Mouse (Mus musculus): ENCODE measurements around the gene Kcnk1. TPM values are rescaled to one million over a fixed set of nuclear protein-coding genes. Genes with fewer than 3 reads are reported as not detected.

Gene Kcnk1
- 18.7 and 20.5 TPM in 2 replicates for polyA plus RNA-seq (2015; fragmentation: Nextera tagmentation; extraction: Ambion mirVana)

GRCm38 (mm10) chr8:125995101-125995986 is at the start of gene Kcnk1:
Gene Kcnk1 (plus strand): TSS chr8:125995170.
- H3K4me1 ChIP-seq (replicated peaks; ENCODE audit: control insufficient read depth, insufficient read depth, low read length), result peaks cover 21% of the 10 kb centered on the region
- WGBS, result 1% methylated on average over 73 of the region's 73 CpGs
- peak within 1 kb of the TSS; percentile 67 for H3K4me3 ChIP-seq (replicated peaks; ENCODE audit: low read length)
- peak; percentile 80 for ATAC-seq
- H3K27ac ChIP-seq (ENCODE audit: low read length), result peak within 1 kb of the TSS; percentile 42
- no peaks in the 10 kb centered on the region for H3K9me3 ChIP-seq (ENCODE audit: control insufficient read depth, low read length)
- no peaks in the 10 kb centered on the region for H3K36me3 ChIP-seq (ENCODE audit: control insufficient read depth, insufficient read depth)
- peak within 1 kb of the TSS; percentile 67 for H3K4me2 ChIP-seq (ENCODE audit: low read length)
- peaks cover 17% of the 10 kb centered on the region; the same call in 1 of the 2 replicates for H3K27me3 ChIP-seq (replicated peaks; ENCODE audit: control insufficient read depth, insufficient read depth, low read length)
- H3K9ac ChIP-seq (replicated peaks; ENCODE audit: low read depth, low read length), result peak within 1 kb of the TSS; percentile 76

DNA sequence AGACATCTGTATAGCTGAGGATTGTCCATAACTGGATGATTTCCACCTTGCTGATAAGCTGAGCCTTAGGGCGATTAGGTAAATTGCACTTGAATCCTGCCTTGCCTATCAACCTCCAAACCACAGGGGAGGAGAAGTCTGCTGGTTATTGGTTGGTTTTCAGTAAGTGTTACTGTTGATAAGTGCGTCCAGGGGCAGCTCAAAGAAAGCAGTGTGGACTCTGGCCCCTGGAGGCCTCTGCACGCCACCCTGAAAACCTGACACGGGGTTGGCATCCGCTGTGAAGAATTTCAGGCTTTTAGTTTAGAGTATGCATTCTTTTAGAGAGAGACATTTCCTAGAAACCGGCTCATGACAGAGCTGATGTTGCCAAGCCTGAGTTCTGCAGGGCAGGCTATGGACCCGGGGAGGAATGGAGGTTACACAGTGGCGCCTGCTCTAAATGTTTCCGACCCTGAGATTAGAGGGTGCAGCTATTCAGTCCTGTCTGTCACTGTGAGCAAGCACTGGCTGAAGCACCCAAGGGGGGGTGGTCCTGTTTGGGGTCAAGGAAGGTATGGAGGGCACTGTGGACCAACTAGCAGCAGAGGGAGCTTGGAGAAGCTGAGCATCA is 46.2 kb upstream of the Kcnk1 start:
- no peaks in the 10 kb centered on the region for H3K36me3 ChIP-seq (ENCODE audit: control insufficient read depth, insufficient read depth)
- no peaks in the 10 kb centered on the region for H3K9me3 ChIP-seq (ENCODE audit: control insufficient read depth, low read length)
- H3K4me2 ChIP-seq (ENCODE audit: low read length), result no peak overlapping the region
- ATAC-seq, result no peak
- no peak overlapping the region for H3K9ac ChIP-seq (replicated peaks; ENCODE audit: low read depth, low read length)
- WGBS, result 85% methylated on average over 9 of the region's 9 CpGs
- no peak overlapping the region for H3K27ac ChIP-seq (ENCODE audit: low read length)
- no peaks in the 10 kb centered on the region for H3K27me3 ChIP-seq (replicated peaks; ENCODE audit: control insufficient read depth, insufficient read depth, low read length)
- no peaks in the 10 kb centered on the region for H3K4me1 ChIP-seq (replicated peaks; ENCODE audit: control insufficient read depth, insufficient read depth, low read length)
- H3K4me3 ChIP-seq (replicated peaks; ENCODE audit: low read length), result no peak overlapping the region

DNA sequence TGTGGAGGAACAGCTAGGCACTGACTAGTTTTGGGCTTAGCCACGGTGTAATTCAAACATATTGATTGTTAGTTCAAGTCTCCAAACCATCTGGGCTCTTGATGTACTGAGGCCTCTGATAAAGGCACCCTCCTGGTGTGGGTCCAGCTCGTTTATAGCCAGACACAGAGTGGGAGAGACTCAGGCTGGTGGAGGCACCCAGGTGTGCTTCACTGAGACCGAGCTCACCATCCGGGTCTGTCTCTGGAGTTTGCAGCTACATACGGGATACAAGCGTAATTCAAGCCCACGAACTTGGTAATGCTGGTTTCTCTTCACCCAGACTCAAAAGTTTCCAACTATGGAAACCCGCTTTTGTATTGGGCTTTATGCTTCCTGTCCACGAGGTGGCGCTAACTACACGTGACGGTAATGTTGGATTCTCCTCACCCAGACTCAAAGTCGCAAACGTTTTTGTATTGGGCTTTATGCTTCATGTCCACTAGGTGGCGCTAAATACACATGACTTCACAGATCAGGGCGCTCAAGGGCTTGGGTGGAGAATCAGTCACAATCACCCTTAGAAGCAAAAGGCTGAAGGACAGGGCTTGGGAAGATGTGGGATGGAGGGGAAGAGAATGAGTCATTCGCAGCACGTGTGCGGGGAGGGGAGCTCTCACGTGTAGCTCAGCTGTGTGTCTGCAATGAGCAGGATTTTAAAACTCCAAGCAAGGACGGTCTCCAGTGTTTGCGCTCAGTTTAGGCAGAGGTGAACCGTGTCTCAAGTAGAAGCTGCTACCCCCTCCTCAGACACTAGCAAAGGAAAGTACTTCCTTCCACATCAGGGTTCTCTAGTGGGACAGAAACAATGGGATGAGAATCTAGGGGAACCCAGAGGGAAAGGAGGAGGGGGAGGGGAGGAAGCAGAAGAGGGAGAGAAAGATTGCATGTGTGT is 44.7 kb upstream of the Kcnk1 start:
- no peaks in the 10 kb centered on the region for H3K36me3 ChIP-seq (ENCODE audit: control insufficient read depth, insufficient read depth)
- H3K9me3 ChIP-seq (ENCODE audit: control insufficient read depth, low read length), result no peaks in the 10 kb centered on the region
- no peaks in the 10 kb centered on the region for H3K4me1 ChIP-seq (replicated peaks; ENCODE audit: control insufficient read depth, insufficient read depth, low read length)
- WGBS, result 23% methylated on average over 23 of the region's 23 CpGs
- no peak overlapping the region for H3K4me3 ChIP-seq (replicated peaks; ENCODE audit: low read length)
- no peak overlapping the region for H3K9ac ChIP-seq (replicated peaks; ENCODE audit: low read depth, low read length)
- H3K27ac ChIP-seq (ENCODE audit: low read length), result no peak overlapping the region
- H3K4me2 ChIP-seq (ENCODE audit: low read length), result no peak overlapping the region
- H3K27me3 ChIP-seq (replicated peaks; ENCODE audit: control insufficient read depth, insufficient read depth, low read length), result no peaks in the 10 kb centered on the region
- peak; percentile 95 for ATAC-seq

GRCm38 (mm10) chr8:125955671-125956070 is 39.3 kb upstream of the Kcnk1 start:
- no peak for ATAC-seq
- WGBS, result 10% methylated on average over 11 of the region's 11 CpGs
- Histone ChIP-seq H3K9ac (replicated peaks; ENCODE audit: low read depth, low read length) (no peak overlapping the region), H3K4me1 (replicated peaks; ENCODE audit: control insufficient read depth, insufficient read depth, low read length) (no peaks in the 10 kb centered on the region), H3K4me2 (ENCODE audit: low read length) (peak overlapping the region; percentile 22; the same call in 1 of the 2 replicates), H3K36me3 (ENCODE audit: control insufficient read depth, insufficient read depth) (no peaks in the 10 kb centered on the region), H3K27me3 (replicated peaks; ENCODE audit: control insufficient read depth, insufficient read depth, low read length) (no peaks in the 10 kb centered on the region), H3K9me3 (ENCODE audit: control insufficient read depth, low read length) (peaks cover under 1% of the 10 kb centered on the region), H3K27ac (ENCODE audit: low read length) (no peak overlapping the region), H3K4me3 (replicated peaks; ENCODE audit: low read length) (no peak overlapping the region)

GRCm38 (mm10) chr8:125956796-125957195 is 38.2 kb upstream of the Kcnk1 start:
- no peak overlapping the region for H3K27ac ChIP-seq (ENCODE audit: low read length)

GRCm38 (mm10) chr8:125957226-125957993 is 37.6 kb upstream of the Kcnk1 start:
- Histone ChIP-seq H3K9ac (replicated peaks; ENCODE audit: low read depth, low read length) (no peak overlapping the region), H3K9me3 (ENCODE audit: control insufficient read depth, low read length) (peaks cover 6% of the 10 kb centered on the region), H3K36me3 (ENCODE audit: control insufficient read depth, insufficient read depth) (no peaks in the 10 kb centered on the region), H3K27ac (ENCODE audit: low read length) (no peak overlapping the region), H3K4me3 (replicated peaks; ENCODE audit: low read length) (no peak overlapping the region), H3K27me3 (replicated peaks; ENCODE audit: control insufficient read depth, insufficient read depth, low read length) (0 out of 2 replicates have a peak, but pooled peaks cover 4% of the 10 kb centered on the region), H3K4me1 (replicated peaks; ENCODE audit: control insufficient read depth, insufficient read depth, low read length) (no peaks in the 10 kb centered on the region), H3K4me2 (ENCODE audit: low read length) (no peak overlapping the region)
- no peak for ATAC-seq
- 78% methylated on average over 13 of the region's 13 CpGs for WGBS

More at GRCm38 (mm10) chr8:125956796-125957195, 38.2 kb upstream of the Kcnk1 start:
- no peak overlapping the region for H3K4me2 ChIP-seq (ENCODE audit: low read length)
- H3K9ac ChIP-seq (replicated peaks; ENCODE audit: low read depth, low read length), result no peak overlapping the region
- H3K4me3 ChIP-seq (replicated peaks; ENCODE audit: low read length), result no peak overlapping the region
- 0 out of 2 replicates have a peak, but pooled peaks cover 2% of the 10 kb centered on the region for H3K27me3 ChIP-seq (replicated peaks; ENCODE audit: control insufficient read depth, insufficient read depth, low read length)
- H3K9me3 ChIP-seq (ENCODE audit: control insufficient read depth, low read length), result peaks cover 6% of the 10 kb centered on the region
- no peaks in the 10 kb centered on the region for H3K36me3 ChIP-seq (ENCODE audit: control insufficient read depth, insufficient read depth)
- no peak for ATAC-seq
- WGBS, result 78% methylated on average over 9 of the region's 9 CpGs
- no peaks in the 10 kb centered on the region for H3K4me1 ChIP-seq (replicated peaks; ENCODE audit: control insufficient read depth, insufficient read depth, low read length)

- H3K27ac ChIP-seq (ENCODE audit: low read length), result no peak overlapping the region
- H3K9ac ChIP-seq (replicated peaks; ENCODE audit: low read depth, low read length), result no peak overlapping the region
- H3K27me3 ChIP-seq (replicated peaks; ENCODE audit: control insufficient read depth, insufficient read depth, low read length), result 0 out of 2 replicates have a peak, but pooled peaks cover 4% of the 10 kb centered on the region
- ATAC-seq, result no peak
- H3K4me2 ChIP-seq (ENCODE audit: low read length), result no peak overlapping the region
- H3K9me3 ChIP-seq (ENCODE audit: control insufficient read depth, low read length), result peaks cover 6% of the 10 kb centered on the region
- no peaks in the 10 kb centered on the region for H3K36me3 ChIP-seq (ENCODE audit: control insufficient read depth, insufficient read depth)
- no peaks in the 10 kb centered on the region for H3K4me1 ChIP-seq (replicated peaks; ENCODE audit: control insufficient read depth, insufficient read depth, low read length)
- no peak overlapping the region for H3K4me3 ChIP-seq (replicated peaks; ENCODE audit: low read length)
- 86% methylated on average over 1 of the region's 1 CpGs for WGBS
Observed at GRCm38 (mm10) chr8:125957994-125958368, 37.0 kb upstream of the Kcnk1 start.

DNA sequence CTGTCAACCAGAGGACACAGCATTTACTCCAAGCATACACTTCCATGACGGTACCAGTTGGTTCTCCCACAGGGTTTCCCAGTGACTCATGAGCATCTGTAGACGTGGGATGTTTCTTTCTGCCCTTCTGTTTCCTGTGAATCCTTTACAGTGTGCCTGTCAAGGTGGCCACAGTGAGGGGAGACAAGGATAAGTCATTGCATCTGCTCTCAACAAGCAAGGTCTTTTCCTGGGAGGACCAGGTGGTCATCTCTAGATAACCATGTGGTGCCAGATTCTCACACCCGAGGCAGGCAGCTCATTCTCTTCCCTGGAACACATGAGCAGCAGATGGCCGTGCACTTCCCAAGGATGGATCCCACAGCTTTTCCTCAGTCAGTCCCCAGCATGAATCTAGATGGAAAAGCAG is 35.6 kb upstream of the Kcnk1 start:
- Histone ChIP-seq H3K27me3 (replicated peaks; ENCODE audit: control insufficient read depth, insufficient read depth, low read length) (0 out of 2 replicates have a peak, but pooled peaks cover 8% of the 10 kb centered on the region), H3K4me3 (replicated peaks; ENCODE audit: low read length) (no peak overlapping the region), H3K9ac (replicated peaks; ENCODE audit: low read depth, low read length) (no peak overlapping the region), H3K4me2 (ENCODE audit: low read length) (no peak overlapping the region), H3K9me3 (ENCODE audit: control insufficient read depth, low read length) (peaks cover 6% of the 10 kb centered on the region), H3K36me3 (ENCODE audit: control insufficient read depth, insufficient read depth) (no peaks in the 10 kb centered on the region), H3K27ac (ENCODE audit: low read length) (no peak overlapping the region), H3K4me1 (replicated peaks; ENCODE audit: control insufficient read depth, insufficient read depth, low read length) (peaks cover 5% of the 10 kb centered on the region)
- WGBS, result 50% methylated on average over 4 of the region's 4 CpGs
- no peak for ATAC-seq

Measured in forebrain, embryonic 16.5 days (tissue).